Mouse (Mus musculus) heart, adult 2 months (tissue): Measurements from ENCODE around the gene Gtse1.

Experiments
- CTCF ChIP-seq: fragments of 200-600 bp; IDR thresholded peaks from 2 replicates; pipeline ENCODE4 v1.8.1; 2022; ENCODE audit warnings: antibody characterized with exemption, mild to moderate bottlenecking, moderate library complexity
- POLR2A ChIP-seq: fragments of 200-500 bp; IDR thresholded peaks from 2 replicates; pipeline ENCODE4 v1.6.1; 2011; ENCODE audit warnings: mild to moderate bottlenecking, low read depth, low read length, control low read depth; ENCODE audit not compliant: insufficient read depth

DNA sequence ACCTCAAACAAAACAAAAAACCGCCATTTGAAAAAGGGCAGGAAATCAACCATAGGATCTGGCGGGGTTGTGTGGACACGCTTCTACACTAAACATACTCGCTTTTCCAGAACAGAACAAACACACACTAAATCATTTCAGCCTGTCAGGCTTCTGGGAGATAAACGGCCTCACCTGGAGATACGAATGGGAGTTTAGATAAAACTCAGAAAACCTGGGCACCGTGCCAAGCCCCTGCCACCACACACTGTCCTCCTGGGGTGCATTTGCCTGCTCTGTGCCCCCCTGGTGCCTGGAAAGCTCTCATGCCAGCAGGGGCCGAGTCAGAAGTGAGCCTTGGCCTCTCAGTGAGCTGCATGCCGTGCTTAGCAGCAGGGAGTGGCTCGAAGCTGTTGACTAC, 50.4 kb downstream of the Gtse1 start:
- no peak for TF ChIP-seq CTCF
- TF ChIP-seq POLR2A, result no peak
